8 mouse cellular contexts compared by ENCODE assay signal in genomic region chr11:96034596-96035052, GRCm38 (mm10). TPM values are rescaled to one million over a fixed set of nuclear protein-coding genes. Genes with fewer than 3 reads are reported as not detected.
DNase-seq lines count a peak whose midpoint lies in the region; ATAC-seq lines count a peak whose summit lies in the region.

Gene Snf8, plus strand, starts transcription at chr11:96034885.

- H3K36me3 ChIP-seq in hindbrain, embryonic 13.5 days, result peaks cover 20% of the 10 kb centered on the region

- DNase-seq in NIH3T3 (ENCODE audit: low read depth), result peak; percentile 96
- DNase-seq in cerebellum, postnatal 10 days, result peak; percentile 98 to 99
- DNase-seq in frontal cortex, postnatal 14 days (ENCODE audit: low spot score in 2 of 2), result peak; percentile 87 to 91
- peak; percentile 96 to 97 for DNase-seq in layer of hippocampus, postnatal 25 days (ENCODE audit: extremely low spot score in 1 of 2, low spot score in 1 of 2)
- peak; percentile 94 for DNase-seq in lung, postnatal 25 days (ENCODE audit: low spot score)
- DNase-seq in retina, embryonic 14.5 days (ENCODE audit: low spot score), result peak; percentile 95
- DNase-seq in thymus, postnatal 4 days, result peak; percentile 97

- H3K9ac ChIP-seq in hindbrain, embryonic 13.5 days, result peak within 1 kb of the TSS; percentile 88

- peak within 1 kb of the TSS; percentile 56 for H3K27ac ChIP-seq in hindbrain, embryonic 13.5 days

- WGBS in hindbrain, embryonic 13.5 days, result under 1% methylated on average over 29 of the region's 29 CpGs

- peak; percentile 80 for ATAC-seq in hindbrain, embryonic 13.5 days (ENCODE audit: low FRiP score)

- peaks cover 14% of the 10 kb centered on the region; the same call in 1 of the 2 replicates for H3K27me3 ChIP-seq in hindbrain, embryonic 13.5 days

- H3K4me3 ChIP-seq in hindbrain, embryonic 13.5 days, result peak within 1 kb of the TSS; percentile 89

- H3K4me2 ChIP-seq in hindbrain, embryonic 13.5 days, result peak within 1 kb of the TSS; percentile 96

- H3K9me3 ChIP-seq in hindbrain, embryonic 13.5 days, result no peaks in the 10 kb centered on the region

- H3K4me1 ChIP-seq in hindbrain, embryonic 13.5 days (replicated peaks), result peaks cover 29% of the 10 kb centered on the region

RNA-seq across cellular contexts. Expression of gene Snf8, which starts in this region (rescaled TPM):
- 138 and 141 TPM in 2 replicates for polyA plus RNA-seq in hindbrain, embryonic 13.5 days (2015; fragmentation: Nextera tagmentation; extraction: Ambion mirVana)
- 100 to 1,000 TPM in 1 of 2 experiments, 10 to 100 TPM in 1; 99.8 to 103 TPM for total RNA-seq in layer of hippocampus, postnatal 25 days (2021)

Comparison
In these comparisons a context has a peak if more than half of its experiments do, and no peak if none do; other contexts are left out.
1. Peak in every context shown above with its lines: DNase-seq, ATAC-seq, H3K4me3 ChIP-seq and H3K27ac ChIP-seq.